In genomic region chr2:131296746-131297261, GRCm38 (mm10) we compare ENCODE assay signal across 14 mouse cellular contexts. TPM values are rescaled to one million over a fixed set of nuclear protein-coding genes. Genes with fewer than 3 reads are reported as not detected.
DNase-seq lines count a peak whose midpoint lies in the region.
"Had no signal": no experiment of that assay in that cellular context is flagged by ENCODE, and none has a peak within 500 bp of the region (broad histone marks: within the 10 kb centered on the region; RNA-seq: fewer than 3 reads in every experiment).

No protein-coding gene starts in this region.

- intact Hi-C loops in left cerebral cortex, postnatal 10 days (cut with DNase I) = no loop called here
- intact Hi-C loops in left cerebral cortex, postnatal 4 days (cut with DNase I) = loop anchor here (10.0 kb wide), 1 partner anchor 118 kb away; no protein-coding TSS in a partner anchor

- peak; percentile 28 for DNase-seq in adrenal gland, postnatal 10 days
- DNase-seq in adrenal gland, postnatal 14 days = no peak
- DNase-seq in layer of hippocampus, adult 11-12 months (ENCODE audit: low spot score) = peak; percentile 32
- DNase-seq in layer of hippocampus, postnatal 25 days (ENCODE audit: extremely low spot score in 1 of 2, low spot score in 1 of 2) = no peak
- peak; percentile 42 to 44 for DNase-seq in left cerebral cortex, postnatal 10 days (ENCODE audit: extremely low spot score in 1 of 2, low spot score in 2 of 2)
- no peak for DNase-seq in left cerebral cortex, postnatal 4 days
- DNase-seq in adipocyte (ENCODE audit: low spot score) = peak; percentile 71
- DNase-seq in cerebellum, adult 8-10 months = no peak
- DNase-seq: adrenal gland, postnatal 25 days; B cell, adult 2 months; cerebellum, adult 18-20 months; gastrocnemius, postnatal 36 days; heart, adult 18-20 months; heart, postnatal 14 days had no signal

RNA-seq across cellular contexts. Expression of gene Pank2, which starts 34.5 kb away (rescaled TPM):
- total RNA-seq in adrenal gland, postnatal 10 days (2021) = 10 to 100 TPM; 52.7 to 57.7 TPM
- total RNA-seq in adrenal gland, postnatal 14 days (2021) = 56.5 and 58.5 TPM in 2 replicates
- 10 to 100 TPM; 55.7 to 63.8 TPM for total RNA-seq in layer of hippocampus, postnatal 25 days (2021)
- total RNA-seq in left cerebral cortex, postnatal 10 days (2021) = 10 to 100 TPM; 51.9 to 57.1 TPM
- 10 to 100 TPM; 47.6 to 50.8 TPM for total RNA-seq in left cerebral cortex, postnatal 4 days (2021)

RNA-seq across cellular contexts. Expression of gene Rnf24, which starts 55.9 kb away (rescaled TPM):
- 1 to 10 TPM; 9.3 to 10.0 TPM for total RNA-seq in adrenal gland, postnatal 10 days (2021)
- total RNA-seq in adrenal gland, postnatal 14 days (2021) = 6.6 and 10.2 TPM in 2 replicates
- total RNA-seq in layer of hippocampus, postnatal 25 days (2021) = 10 to 100 TPM; 28.2 to 30.5 TPM
- 10 to 100 TPM; 27.6 to 29.0 TPM for total RNA-seq in left cerebral cortex, postnatal 10 days (2021)
- total RNA-seq in left cerebral cortex, postnatal 4 days (2021) = 10 to 100 TPM; 41.1 to 42.8 TPM

Comparison
In these comparisons a context has a peak if more than half of its experiments do, and no peak if none do; other contexts are left out.
1. DNase-seq: peak in adrenal gland, postnatal 10 days (single experiment), layer of hippocampus, adult 11-12 months (single experiment), left cerebral cortex, postnatal 10 days (2 of 2) and adipocyte (single experiment); none in adrenal gland, postnatal 14 days (single experiment), layer of hippocampus, postnatal 25 days (0 of 2), left cerebral cortex, postnatal 4 days (single experiment) and cerebellum, adult 8-10 months (single experiment).